Mouse (Mus musculus) cerebral cortex, adult 2 months (tissue): ENCODE results near the gene Sgce.

Source experiments
- WGBS: fragments of 180-500 bp; shearing (Covaris S2); methylation state at CpG from one replicate; pipeline ENCODE4 v1.1.7; 2018; 5-methylcytosine and 5-hydroxymethylcytosine counted together

The Sgce gene

DNA sequence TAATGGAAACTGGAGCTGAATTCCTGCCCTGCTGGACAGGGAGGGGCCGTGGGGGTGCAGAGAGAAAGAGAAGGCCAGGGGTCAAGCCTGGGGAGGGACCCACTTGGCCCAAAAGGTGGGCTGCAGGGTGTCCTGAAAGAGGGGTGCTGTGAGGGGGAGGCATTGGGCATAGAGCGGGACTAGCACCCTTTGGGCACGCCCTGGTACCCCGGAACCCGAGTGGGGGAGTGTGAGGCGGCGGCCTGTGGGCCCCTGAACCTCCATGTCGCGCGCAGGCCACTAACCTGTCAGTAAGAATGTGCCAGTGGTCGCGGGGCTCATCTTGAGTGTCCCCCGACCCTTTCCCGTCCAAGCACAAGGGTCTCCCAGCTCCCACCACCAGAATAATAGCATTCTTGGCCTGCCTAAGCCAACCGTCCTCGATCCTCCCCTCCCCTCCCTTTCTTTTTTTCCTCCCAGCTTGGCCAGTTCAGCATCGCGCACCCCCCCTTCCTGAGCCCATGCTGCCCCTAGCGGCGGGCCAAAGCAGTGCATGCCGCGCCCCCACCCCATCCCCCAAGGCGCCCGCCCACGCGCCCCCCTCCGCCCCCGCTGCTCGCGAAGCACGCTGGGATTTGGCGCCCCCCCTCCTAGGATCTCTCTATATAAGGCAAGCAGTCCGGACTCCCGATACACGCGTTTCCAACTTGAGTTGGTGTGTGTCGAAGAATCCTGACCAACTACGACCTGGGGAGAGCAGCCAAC lies at the start of gene Sgce, which contains the start of gene Peg10:
Gene Sgce, minus strand, starts transcription at position 512 of the 744 bp plus-strand sequence.
Gene Peg10, plus strand, starts transcription at position 611 of the 744 bp plus-strand sequence.
- WGBS = 54% methylated on average over 36 of the region's 38 CpGs

DNA sequence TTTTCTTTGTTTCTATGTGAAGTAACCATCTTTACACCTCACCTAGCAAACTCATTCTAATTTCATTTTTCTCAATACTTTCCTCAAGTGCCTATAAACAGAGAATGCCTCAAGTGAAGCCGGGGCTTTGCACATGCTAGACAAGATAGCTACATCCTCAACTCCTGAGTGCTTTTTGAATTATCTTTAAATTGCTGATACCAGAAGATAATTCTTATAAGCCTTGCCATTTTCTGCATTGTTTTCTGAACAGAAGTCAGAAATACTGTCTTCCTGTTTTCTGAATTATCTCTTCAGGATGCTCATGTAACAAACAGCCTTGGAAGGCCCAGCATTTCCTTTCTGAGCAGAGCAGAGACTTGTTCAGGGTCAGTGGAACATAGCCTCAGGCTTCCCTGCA lies 49.3 kb upstream of the Sgce start:
- WGBS = 98% methylated on average over 1 of the region's 1 CpGs

DNA sequence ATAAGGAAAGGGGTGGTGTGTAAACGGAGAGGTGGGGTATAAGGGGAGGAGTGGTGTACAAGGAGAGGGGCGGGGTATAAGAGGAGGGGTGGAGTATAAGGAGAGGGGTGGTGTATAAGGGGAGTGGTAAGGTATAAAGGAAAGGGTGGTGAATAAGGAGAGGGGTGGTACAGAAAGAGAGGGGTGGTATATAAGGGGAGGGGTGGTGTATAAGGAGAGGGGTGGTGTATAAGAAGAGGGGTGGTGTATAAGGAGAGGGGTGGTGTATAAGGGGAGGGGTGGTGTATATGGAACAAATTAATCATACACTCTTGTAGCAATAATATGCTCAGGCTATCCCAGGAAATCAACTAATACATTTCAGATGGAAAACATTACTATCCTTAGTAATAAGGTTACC lies 15.2 kb upstream of the Sgce start:
- 42% methylated on average over 2 of the region's 2 CpGs for WGBS

DNA sequence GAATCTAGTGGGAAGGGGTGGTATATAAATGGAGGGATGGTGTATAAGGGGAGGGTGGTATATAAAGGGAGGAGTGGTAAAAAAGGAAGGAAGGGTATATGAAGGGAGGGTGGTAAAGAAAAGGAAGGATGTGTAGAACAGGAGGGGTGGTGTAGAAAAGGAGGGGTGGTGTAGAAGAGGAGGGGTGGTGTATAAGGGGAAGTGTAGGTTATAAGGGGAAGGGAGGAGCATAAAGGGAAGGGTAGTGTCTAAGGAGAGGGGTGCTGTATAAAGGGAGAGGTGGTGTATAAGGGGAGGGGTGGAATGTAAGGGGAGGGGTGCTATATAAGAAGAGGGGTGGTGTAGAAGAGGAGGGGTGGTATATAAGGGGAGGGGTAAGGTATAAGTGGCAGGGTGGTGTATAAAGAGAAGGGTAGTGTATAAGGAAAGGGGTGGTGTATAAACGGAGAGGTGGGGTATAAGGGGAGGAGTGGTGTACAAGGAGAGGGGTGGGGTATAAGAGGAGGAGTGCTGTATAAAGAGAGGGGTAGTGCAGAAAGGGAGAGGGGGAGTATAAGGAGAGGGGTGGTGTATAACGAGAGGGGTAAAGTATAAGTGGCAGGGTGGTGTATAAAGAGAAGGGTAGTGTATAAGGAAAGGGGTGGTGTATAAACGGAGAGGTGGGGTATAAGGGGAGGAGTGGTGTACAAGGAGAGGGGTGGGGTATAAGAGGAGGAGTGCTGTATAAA lies 14.6 kb upstream of the Sgce start:
- 46% methylated on average over 3 of the region's 3 CpGs for WGBS

DNA sequence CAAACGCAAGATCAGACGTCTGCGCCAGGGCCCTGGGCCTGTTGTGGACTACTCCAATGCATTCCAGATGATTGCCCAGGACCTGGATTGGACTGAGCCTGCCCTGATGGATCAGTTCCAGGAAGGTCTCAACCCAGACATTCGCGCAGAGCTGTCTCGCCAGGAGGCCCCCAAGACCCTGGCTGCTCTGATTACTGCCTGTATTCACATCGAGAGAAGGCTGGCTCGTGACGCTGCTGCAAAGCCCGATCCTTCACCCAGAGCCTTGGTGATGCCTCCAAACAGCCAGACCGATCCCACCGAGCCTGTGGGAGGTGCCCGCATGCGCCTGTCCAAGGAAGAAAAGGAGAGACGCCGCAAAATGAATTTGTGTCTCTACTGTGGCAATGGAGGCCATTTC lies 7.9 kb upstream of the Sgce start:
- WGBS = 97% methylated on average over 16 of the region's 16 CpGs

DNA sequence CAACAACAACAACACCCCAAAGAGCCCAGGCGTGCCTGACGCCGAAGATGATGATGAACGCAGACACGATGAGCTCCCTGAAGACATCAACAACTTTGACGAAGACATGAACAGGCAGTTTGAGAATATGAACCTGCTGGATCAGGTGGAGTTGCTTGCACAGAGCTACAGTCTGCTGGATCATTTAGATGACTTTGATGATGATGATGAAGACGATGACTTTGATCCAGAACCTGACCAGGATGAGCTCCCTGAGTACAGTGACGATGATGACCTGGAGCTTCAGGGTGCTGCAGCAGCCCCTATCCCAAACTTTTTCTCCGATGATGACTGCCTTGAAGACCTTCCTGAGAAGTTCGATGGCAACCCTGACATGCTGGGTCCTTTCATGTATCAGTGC lies 7.3 kb upstream of the Sgce start:
- 96% methylated on average over 10 of the region's 10 CpGs for WGBS

DNA sequence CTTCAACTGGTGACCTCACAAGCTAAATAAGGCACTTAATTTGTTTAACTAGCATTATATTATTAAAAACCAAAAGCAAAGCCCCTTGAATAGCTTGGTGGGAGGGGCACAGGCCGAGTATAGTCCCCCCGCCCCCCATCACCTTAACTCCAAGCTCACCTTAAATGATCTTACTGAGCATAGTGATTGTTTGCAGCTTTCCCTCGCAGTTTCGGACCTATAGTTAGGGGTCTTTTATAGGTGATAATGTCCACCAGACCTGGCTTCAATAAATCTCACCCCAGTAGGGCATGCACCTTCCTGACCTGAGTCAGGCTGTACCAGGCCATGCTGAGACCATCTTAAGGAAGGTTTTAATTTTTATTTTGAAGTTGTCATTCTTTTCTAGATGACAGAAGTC lies 4.3 kb upstream of the Sgce start:
- 86% methylated on average over 4 of the region's 4 CpGs for WGBS

DNA sequence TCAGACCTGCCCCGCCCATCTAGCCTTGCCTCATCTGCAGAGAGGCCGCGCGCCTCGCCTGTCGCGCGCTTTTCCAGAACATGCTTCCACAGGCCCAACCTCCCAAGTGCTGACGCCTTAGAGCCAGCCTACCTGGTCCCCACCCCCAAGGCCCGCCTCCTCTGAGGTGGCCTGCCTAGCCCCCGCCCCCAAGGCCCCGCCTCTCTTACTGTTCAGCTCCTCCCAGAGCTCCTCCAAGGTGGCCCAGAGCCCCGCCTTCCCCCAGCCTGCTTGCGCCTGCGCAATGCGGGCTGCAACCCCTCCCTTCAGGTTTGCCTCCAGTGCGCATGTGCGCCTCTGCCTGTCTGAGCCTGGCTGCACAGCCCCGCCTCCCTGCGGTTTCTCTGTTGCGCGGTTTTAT lies 2.1 kb upstream of the Sgce start:
- WGBS = 44% methylated on average over 21 of the region's 22 CpGs

DNA sequence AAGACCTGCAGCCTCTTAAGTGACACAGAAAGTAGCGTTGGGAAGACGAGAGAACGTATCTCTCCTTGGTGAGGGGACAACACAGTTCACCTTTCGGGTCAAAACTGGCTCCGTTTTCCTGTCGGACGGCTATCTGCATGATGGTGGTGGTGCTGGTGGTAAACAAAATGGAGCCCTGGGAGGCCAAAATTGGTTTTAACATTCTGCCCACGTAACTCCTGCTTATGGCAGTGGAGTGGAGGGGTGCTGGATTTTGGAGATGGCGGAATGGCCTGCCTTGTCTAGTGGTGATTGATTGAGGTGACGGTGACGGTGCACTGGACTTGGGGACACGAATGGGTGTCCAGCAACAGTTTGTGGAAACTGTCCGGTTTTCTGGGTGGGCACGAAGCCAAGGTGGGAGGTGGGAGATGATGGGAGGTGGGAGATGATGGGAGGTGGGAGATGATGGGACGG lies 1.5 kb upstream of the Sgce start:
- WGBS = 53% methylated on average over 15 of the region's 15 CpGs

DNA sequence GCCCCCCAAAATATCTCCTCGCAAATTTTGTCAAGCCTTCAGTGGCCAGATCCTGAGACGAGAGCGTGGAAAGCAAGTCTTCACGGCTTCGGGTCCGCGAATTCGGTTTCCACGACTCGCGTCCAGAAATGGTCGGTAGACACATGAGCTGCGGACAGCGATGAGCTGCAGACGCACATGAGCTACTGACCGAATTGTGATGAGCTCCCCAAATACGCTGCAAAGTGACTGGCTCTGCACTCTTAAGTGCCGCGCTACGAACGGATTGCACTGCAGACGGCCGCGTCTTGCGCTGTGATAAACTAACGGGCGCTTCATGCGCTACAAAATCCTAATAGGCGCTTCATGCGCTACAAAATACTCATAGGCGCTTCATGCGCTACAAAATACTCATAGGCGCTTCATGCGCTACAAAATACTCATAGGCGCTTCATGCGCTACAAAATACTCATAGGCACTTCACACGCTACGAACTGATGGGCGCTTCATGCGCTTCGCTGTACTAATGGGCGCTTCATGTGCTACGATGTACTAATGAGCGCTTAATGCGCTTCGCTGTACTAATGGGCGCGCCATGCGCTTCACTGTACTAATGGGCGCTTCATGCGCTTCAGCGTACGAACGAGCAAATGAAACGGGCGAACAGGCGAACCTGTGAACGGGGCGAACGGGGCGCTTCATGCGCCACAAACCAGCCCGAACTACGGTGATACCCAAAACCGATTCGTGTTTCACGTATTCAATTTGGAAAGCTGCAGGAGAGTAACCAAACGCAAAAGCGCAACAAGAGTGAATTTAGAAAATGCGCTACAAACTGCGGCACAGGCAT lies 884 bp upstream of the Sgce start:
- 60% methylated on average over 71 of the region's 71 CpGs for WGBS

DNA sequence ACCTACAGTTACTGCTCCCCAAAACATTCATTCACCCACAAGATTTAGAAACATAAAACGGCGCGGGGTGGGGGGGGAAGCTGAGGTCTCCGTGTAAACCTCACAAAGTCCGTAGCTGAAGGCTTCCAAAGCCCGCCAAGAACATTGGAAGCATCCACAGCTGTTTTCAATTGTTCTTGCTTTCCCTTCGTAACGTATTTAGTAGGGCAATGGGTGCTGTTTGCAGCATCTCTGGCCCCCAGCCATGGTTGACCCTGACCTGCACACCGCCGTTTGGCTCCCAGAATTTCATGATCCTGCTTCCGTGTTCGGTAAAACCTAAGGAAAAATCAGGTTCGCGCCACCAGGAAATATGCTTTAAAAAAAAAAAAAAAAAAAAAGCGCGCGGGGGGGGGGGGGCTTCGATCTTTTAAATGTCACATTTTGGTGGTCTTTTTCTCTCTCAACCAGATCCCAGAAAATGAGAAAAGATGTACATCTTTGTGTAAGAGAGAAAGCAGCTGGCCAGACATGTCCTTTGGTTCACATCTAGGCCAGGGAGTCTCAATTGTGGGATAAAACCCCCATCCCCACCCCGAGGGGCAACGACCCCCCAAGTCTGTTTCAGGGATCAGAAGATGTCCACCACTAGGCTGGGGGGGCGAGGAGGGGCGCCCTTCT lies 841 bp downstream of the Sgce start:
- 49% methylated on average over 22 of the region's 22 CpGs for WGBS

DNA sequence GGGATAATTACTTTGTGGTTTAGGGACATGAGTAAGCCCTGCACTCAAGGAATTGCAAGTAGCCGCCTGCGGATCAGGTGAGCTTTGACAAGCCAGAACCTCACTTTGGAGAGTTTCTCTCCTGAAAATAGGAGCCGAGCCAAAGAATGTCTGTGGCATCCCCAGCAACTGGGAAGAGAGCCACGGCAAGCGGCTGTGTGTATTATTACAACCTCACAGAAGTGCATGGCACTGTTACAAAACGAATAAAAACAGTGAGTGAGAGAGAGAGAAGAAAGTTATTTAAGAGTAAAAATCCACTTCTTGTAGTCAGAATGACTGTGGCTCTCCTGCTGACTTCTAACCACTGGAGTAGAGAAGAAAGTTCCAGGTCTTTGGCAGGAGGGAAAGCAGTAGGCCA lies 6.5 kb downstream of the Sgce start:
- 25% methylated on average over 6 of the region's 6 CpGs for WGBS

DNA sequence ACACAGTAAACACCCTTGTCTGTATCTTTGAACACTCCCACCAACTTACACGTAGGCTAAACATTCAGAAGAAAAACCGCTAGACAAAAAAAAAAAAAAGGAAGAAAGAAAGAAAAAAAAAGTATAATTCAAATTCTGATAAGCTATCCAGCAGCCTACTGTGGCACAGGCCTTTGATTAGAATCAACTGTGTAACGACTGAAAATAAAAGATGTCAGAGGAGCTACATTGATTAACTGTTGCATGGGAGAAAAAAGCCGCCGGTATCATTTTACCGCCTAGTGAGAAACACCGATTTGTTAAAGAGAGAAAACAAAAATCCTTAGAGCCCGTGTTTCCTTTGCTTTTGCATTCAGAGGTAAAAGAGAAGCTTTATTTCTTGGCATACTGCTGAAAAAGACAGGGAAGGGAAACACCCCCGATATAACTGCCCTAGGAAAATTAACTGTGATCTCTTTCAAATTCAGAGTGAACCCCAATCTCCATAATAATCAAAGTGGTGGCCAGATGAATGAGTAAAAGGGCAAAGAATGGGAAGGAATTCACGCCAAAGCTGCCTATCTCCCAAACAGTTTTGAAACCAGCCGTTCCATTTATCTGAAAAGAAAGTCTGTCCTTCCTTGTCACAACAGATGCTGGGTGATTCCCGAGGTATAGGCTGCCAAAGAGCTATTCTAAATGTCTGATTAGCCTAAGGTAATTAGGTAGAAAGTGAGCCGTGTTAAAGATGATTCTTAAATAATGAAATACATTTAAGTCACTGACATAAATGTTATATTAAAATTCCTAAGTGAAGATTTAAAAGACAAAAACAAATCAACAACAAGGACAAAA lies 7.3 kb downstream of the Sgce start:
- 50% methylated on average over 13 of the region's 13 CpGs for WGBS

DNA sequence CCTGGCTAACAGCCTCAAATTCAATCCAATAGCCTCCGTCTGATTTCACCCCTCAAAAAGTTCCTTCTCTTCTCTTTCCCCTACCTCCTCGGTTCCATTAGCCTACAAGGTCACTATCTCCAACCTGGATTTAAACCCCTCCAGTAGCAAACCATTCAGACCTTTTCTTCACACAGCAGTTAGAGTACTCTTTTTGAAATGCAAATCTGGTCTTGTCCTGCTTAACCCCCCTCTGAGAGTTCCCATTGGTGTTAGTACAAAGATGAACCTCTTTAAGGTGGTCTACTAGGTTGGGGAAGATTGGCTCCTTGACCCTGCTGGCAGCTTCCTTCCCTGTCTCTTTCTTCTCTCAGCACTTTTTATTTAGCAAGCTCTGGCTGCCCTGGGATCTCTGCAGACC lies 8.3 kb downstream of the Sgce start:
- WGBS = 61% methylated on average over 2 of the region's 2 CpGs

DNA sequence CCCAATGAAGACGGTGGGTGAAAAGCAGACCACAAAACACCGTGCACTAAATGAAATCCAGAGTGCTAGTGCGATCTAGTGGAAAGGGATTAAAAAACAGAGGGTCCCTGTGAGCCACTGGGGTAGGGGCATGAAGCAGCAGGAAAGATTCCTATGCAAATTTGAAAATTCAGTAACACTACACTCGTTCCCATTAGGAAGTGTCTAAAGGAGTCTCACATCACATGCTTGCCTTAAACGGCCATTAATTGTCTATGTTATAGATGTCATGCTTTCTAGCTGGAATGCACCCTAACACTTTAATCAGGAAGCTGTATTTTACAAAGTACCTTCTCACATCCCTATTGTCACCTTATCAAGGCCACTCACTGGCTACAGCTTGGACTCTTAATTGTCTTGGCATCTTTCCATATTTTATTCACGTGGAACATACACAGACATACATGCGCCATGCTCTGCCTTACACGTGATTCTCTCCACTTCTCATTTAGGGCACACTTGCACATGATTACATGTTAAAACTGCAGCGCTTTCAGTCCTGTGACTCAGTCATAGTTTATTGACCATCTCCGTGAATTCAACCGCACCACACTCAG lies 8.9 kb downstream of the Sgce start:
- 59% methylated on average over 11 of the region's 11 CpGs for WGBS

DNA sequence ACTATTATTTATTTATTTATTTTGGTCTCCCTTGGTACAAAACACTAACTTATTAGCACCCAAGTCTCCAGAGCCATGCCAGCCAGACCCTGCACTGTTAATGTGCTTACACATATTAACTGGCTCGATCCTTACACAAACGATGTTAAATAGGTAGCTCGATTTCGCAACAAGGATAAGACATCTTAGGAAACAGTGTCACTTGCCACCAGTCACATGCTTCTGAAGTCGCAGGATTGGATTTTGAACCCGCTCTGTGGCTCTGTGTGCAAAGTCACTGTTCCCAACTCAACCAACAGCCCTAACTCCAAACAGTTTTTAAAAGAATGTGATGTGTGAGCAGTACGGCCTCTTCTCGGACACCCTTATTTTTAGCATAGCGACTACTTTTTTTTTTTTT lies 10.6 kb downstream of the Sgce start:
- 83% methylated on average over 9 of the region's 9 CpGs for WGBS

DNA sequence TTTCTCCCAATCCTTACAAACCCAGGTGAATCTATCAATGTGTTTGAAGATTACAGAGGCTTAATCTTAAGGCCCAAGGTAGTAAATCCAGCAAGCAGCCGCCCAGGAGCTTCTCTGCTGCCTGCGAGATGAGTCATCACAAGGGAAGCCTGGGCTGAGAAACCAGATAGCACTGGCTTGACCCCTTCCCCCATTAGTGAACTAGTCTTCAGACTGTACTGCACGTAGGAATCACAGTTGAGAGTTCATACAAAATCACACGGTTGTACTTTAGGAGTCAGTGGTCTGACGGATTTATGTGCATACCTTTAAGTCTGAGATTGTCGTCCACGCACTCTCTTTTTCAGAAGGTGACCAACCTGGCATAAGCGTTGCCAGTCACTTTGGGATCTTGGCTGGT lies 13.8 kb downstream of the Sgce start:
- WGBS = 91% methylated on average over 8 of the region's 8 CpGs

DNA sequence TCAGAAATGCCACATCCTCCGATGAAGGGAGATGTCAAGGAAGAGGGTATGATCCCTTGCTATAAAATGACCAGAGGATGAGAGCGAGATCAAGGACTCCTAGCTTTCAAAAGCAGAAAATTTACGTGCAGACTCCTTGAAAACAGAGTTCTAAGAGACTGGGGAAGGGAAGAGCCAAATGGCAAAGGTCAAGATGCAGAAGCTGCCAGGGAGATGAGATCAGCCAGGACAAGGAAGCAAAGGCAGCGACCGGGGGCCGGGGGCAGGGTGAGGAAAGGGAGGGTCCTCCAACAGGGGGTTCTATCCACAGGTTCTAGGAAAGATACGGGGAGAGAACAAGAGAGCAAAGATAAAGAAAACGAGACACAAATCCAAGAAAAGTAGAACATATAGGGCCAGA lies 15.3 kb downstream of the Sgce start:
- WGBS = 84% methylated on average over 8 of the region's 8 CpGs

DNA sequence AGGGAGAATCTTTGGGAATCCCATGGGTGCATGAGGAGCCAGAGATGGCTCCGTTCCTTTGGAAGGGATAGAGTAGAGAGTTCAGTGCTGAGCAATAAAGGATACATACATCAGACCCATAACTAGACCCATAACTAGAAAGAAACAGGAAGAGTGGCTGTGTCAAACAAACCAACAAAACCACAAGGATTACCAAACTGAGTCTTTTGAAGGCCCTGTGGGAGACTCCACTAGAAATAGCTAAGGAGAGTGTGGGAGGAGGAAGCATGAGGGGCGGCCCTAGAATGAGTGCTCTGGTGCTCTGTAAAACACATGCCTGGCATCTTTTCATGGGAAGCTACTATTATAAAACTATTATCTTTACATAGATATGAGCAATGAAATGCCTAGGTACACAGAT lies 18.7 kb downstream of the Sgce start:
- 80% methylated on average over 2 of the region's 2 CpGs for WGBS

DNA sequence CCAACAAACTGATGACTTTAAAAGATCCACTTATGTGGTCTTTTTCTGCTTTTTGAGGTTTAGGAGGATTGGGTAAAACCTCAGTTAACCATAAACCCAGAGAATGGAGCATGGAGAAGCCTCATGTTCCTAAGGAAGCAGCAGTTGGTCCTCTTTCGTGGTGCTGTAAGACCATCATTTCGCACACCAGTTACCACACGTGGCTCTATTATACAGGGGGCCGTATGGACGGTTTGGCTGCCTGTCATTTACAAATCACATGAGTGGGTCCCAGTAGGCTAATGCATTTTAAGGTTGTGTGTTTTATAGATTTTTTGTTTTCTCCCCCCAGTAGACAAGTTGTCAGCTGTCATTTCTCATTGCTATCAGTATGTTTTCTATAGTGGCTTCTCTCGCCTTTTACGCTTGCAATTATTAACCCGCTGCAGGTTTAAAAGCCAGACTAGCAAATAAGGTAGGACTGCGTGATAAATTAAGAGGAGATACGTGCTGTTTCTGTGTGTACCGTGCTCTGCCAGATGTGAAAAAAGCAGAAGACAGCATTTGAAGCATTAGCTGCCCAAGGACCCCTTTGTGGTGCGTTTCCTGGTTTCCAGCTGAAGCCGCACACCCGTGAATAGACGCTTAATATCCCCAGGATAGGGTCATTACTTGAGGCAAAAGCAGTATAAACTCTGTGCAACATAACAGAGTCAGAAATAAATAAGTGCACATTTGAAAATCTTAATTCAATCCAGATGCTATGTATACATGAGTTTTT lies 22.8 kb downstream of the Sgce start:
- 88% methylated on average over 15 of the region's 15 CpGs for WGBS
